Comparison of ENCODE assay signal across 24 mouse cellular contexts in the genomic region with DNA sequence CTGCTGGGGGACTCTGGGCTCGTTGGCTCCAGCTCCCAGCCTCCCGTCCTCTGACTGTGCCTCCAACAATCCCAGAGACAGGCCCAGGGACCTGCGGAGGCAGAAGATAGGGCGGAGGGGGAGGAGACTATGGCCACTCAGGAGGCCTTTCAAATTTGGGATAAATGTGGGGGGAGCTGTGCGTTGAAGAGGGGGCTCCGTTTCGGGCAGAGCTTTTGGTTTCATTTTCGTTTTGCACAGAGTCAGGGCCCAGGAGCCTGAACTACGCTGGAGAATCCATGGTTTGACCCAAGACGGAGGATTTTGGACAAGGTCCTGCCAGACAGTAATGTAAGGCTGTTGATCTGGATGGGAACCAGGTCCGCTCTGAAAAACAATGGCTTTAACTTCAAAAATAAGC.
DNase-seq lines count a peak whose midpoint lies in the region; ATAC-seq lines count a peak whose summit lies in the region.
"Had no signal": no experiment of that assay in that cellular context is flagged by ENCODE, and none has a peak within 500 bp of the region (broad histone marks: within the 10 kb centered on the region; RNA-seq: fewer than 3 reads in every experiment).

No protein-coding gene starts in this region.

- no peak for ATAC-seq in forebrain, embryonic 13.5 days
- ATAC-seq: activated CD4-positive, CD25-positive, alpha-beta regulatory T cell, adult 4 months; forebrain, embryonic 15.5 days; forebrain, postnatal 0 days had no signal

- peaks cover 63% of the 10 kb centered on the region for H3K9me3 ChIP-seq in forebrain, embryonic 13.5 days (replicated peaks)

- 88% methylated on average over 11 of the region's 11 CpGs for WGBS in forebrain, embryonic 13.5 days

- intact Hi-C loops in heart, postnatal 14 days (cut with DNase I), result no loop called here
- intact Hi-C loops in gastrocnemius, postnatal 36 days (cut with DNase I), result no loop called here

- H3K4me3 ChIP-seq in forebrain, embryonic 13.5 days, result no peak overlapping the region
- H3K4me3 ChIP-seq: embryonic facial prominence, embryonic 13.5 days; embryonic facial prominence, embryonic 15.5 days; erythroblast, embryonic 14.5 days; forebrain, embryonic 10.5 days; forebrain, embryonic 12.5 days; forebrain, embryonic 15.5 days had no signal

- H3K36me3 ChIP-seq in forebrain, embryonic 13.5 days (ENCODE audit: poor library complexity, severe bottlenecking), result no peaks in the 10 kb centered on the region
- H3K36me3 ChIP-seq: embryonic facial prominence, embryonic 13.5 days; embryonic facial prominence, embryonic 15.5 days; forebrain, embryonic 10.5 days; forebrain, embryonic 12.5 days; forebrain, embryonic 15.5 days had no signal

- H3K4me2 ChIP-seq in forebrain, embryonic 13.5 days, result no peak overlapping the region
- H3K4me2 ChIP-seq: embryonic facial prominence, embryonic 13.5 days; embryonic facial prominence, embryonic 15.5 days; forebrain, embryonic 12.5 days; forebrain, embryonic 15.5 days had no signal

- DNase-seq in heart, adult 11 months, result peak; percentile 85
- DNase-seq in heart, postnatal 14 days, result no peak
- DNase-seq in CD4-positive helper T cell, adult 2 months (ENCODE audit: low read depth, low spot score), result peak; percentile 1
- DNase-seq in ES-CJ7 (ENCODE audit: low read depth, low spot score), result peak; percentile 12
- DNase-seq in cerebellum, adult 9-11 months, result no peak
- DNase-seq in gastrocnemius, postnatal 36 days, result no peak
- DNase-seq: adrenal gland, adult 8-10 months; adrenal gland, postnatal 14 days; adrenal gland, postnatal 36 days; cerebellum, adult 11-12 months; cerebellum, adult 2 months; cerebellum, adult 9-10 months; cerebellum, postnatal 14 days; cerebellum, postnatal 36 days; embryo, embryonic 11 days; forebrain, postnatal 0 days had no signal

- H3K27me3 ChIP-seq in forebrain, embryonic 13.5 days, result no peaks in the 10 kb centered on the region
- H3K27me3 ChIP-seq: embryonic facial prominence, embryonic 13.5 days; embryonic facial prominence, embryonic 15.5 days; forebrain, embryonic 12.5 days; forebrain, embryonic 15.5 days had no signal

- no peak overlapping the region for H3K27ac ChIP-seq in forebrain, embryonic 13.5 days
- H3K27ac ChIP-seq: embryonic facial prominence, embryonic 13.5 days; embryonic facial prominence, embryonic 15.5 days; forebrain, embryonic 10.5 days; forebrain, embryonic 12.5 days; forebrain, embryonic 15.5 days had no signal

- H3K4me1 ChIP-seq in forebrain, embryonic 13.5 days, result no peaks in the 10 kb centered on the region
- H3K4me1 ChIP-seq: embryonic facial prominence, embryonic 13.5 days; embryonic facial prominence, embryonic 15.5 days; forebrain, embryonic 10.5 days; forebrain, embryonic 12.5 days; forebrain, embryonic 15.5 days had no signal

- no peak overlapping the region for H3K9ac ChIP-seq in forebrain, embryonic 13.5 days
- H3K9ac ChIP-seq: embryonic facial prominence, embryonic 13.5 days; embryonic facial prominence, embryonic 15.5 days; forebrain, embryonic 12.5 days; forebrain, embryonic 15.5 days; forebrain, postnatal 0 days had no signal

Comparison
In these comparisons a context has a peak if more than half of its experiments do, and no peak if none do; other contexts are left out.
1. DNase-seq: peak in heart, adult 11 months (single experiment), CD4-positive helper T cell, adult 2 months (single experiment) and ES-CJ7 (single experiment); none in heart, postnatal 14 days (0 of 2), cerebellum, adult 9-11 months (single experiment) and gastrocnemius, postnatal 36 days (0 of 2).